23 mouse cellular contexts compared by ENCODE assay signal in genomic region chr3:153969451-153969850, GRCm38 (mm10). TPM values are rescaled to one million over a fixed set of nuclear protein-coding genes. Genes with fewer than 3 reads are reported as not detected.
"Had no signal": no experiment of that assay in that cellular context is flagged by ENCODE, and none has a peak within 500 bp of the region (broad histone marks: within the 10 kb centered on the region; RNA-seq: fewer than 3 reads in every experiment).

No protein-coding gene starts in this region.

- DNase-seq: liver, postnatal 0 days; lung, adult 2 months; lung, postnatal 14 days; lung, postnatal 36 days; midbrain, embryonic 14.5 days; right cerebral cortex, postnatal 25 days; right cerebral cortex, postnatal 4 days; spleen, adult 18-20 months; thymus, adult 2 months; thymus, postnatal 14 days; thymus, postnatal 36 days had no signal

- H3K4me1 ChIP-seq: liver, embryonic 15.5 days had no signal

- H3K4me3 ChIP-seq: liver, embryonic 15.5 days; lung, embryonic 15.5 days; megakaryocyte, embryonic 14.5 days; midbrain, embryonic 12.5 days; neural tube, embryonic 12.5 days; stomach, embryonic 15.5 days had no signal

- H3K9me3 ChIP-seq: liver, embryonic 15.5 days; lung, embryonic 15.5 days; midbrain, embryonic 12.5 days; neural tube, embryonic 12.5 days; stomach, embryonic 15.5 days had no signal

- ATAC-seq: liver, postnatal 0 days; lung, postnatal 0 days had no signal

- H3K36me3 ChIP-seq: liver, embryonic 15.5 days; lung, embryonic 15.5 days; midbrain, embryonic 12.5 days; neural tube, embryonic 12.5 days; stomach, embryonic 15.5 days had no signal

- H3K4me2 ChIP-seq: liver, embryonic 15.5 days; lung, embryonic 15.5 days; midbrain, embryonic 12.5 days; neural tube, embryonic 12.5 days; stomach, embryonic 15.5 days had no signal

- H3K27ac ChIP-seq: liver, embryonic 15.5 days; lung, embryonic 15.5 days; macrophage; midbrain, embryonic 12.5 days; neural tube, embryonic 12.5 days; stomach, embryonic 15.5 days; stomach, postnatal 0 days had no signal

- H3K9ac ChIP-seq: liver, embryonic 15.5 days; liver, postnatal 0 days; lung, embryonic 15.5 days; midbrain, embryonic 12.5 days; neural tube, embryonic 12.5 days; stomach, embryonic 15.5 days had no signal

RNA-seq across cellular contexts. Expression of gene Slc44a5, which starts 3.8 kb away (rescaled TPM):
- total RNA-seq: megakaryocyte progenitor cell, adult 5-6 weeks; monocyte, adult 5-6 weeks; neutrophil, adult 5-6 weeks had no signal
- polyA plus RNA-seq: lung, adult 2 months; macrophage had no signal
